14 mouse cellular contexts compared by ENCODE assay signal in the genomic region with DNA sequence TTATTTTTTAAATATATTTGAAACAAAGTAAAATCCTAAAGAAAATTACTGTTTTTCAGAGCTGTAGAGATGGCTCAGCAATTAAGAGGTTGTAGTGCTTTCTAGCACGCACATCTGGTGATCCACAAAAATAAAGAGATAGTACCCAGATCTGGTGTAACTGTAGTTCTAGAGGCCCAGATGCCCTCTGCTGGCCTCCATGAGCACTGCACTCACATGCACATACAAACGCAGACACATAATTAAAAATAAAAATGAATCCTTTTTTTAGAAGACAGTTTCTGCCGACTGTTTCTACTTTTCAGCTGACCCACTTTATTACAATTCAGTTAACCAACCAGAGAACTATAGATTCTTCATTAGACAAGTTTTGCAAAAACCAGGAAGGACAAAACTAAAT.
A peak's percentile ranks its signal among the peaks of the same experiment; 100 is the strongest.
DNase-seq lines count a peak whose midpoint lies in the region; ATAC-seq and TF ChIP-seq lines count a peak whose summit lies in the region.
"Had no signal": no experiment of that assay in that cellular context is flagged by ENCODE, and none has a peak within 500 bp of the region (broad histone marks: within the 10 kb centered on the region; RNA-seq: fewer than 3 reads in every experiment).

No protein-coding gene starts in this region.

- no peak for ATAC-seq in heart, postnatal 0 days (ENCODE audit: insufficient read depth, low read depth)
- ATAC-seq in liver, embryonic 14.5 days (ENCODE audit: insufficient read depth): no peak
- no peak for ATAC-seq in liver, embryonic 11.5 days (replicated peaks; ENCODE audit: low FRiP score)
- ATAC-seq in Patski: no peak
- no peak for ATAC-seq in erythroid progenitor cell, adult 5-6 weeks (replicated peaks; ENCODE audit: low FRiP score, poor library complexity, severe bottlenecking)
- ATAC-seq: forebrain, embryonic 15.5 days had no signal

- no peak overlapping the region for H3K4me2 ChIP-seq in heart, postnatal 0 days (ENCODE audit: low read depth, low read length)
- no peak overlapping the region for H3K4me2 ChIP-seq in liver, embryonic 14.5 days (ENCODE audit: low read depth)
- H3K4me2 ChIP-seq in liver, embryonic 11.5 days: no peak overlapping the region
- no peak overlapping the region for H3K4me2 ChIP-seq in CH12.LX (ENCODE audit: insufficient read depth, low read depth, poor library complexity, severe bottlenecking)
- H3K4me2 ChIP-seq: forebrain, embryonic 15.5 days; limb, embryonic 13.5 days; midbrain, embryonic 11.5 days had no signal

- H3K4me1 ChIP-seq in heart, postnatal 0 days (ENCODE audit: control insufficient read depth, insufficient read depth): no peaks in the 10 kb centered on the region
- no peaks in the 10 kb centered on the region for H3K4me1 ChIP-seq in liver, embryonic 14.5 days (replicated peaks; ENCODE audit: control insufficient read depth in 2 of 2, insufficient read depth in 2 of 2, low read length in 1 of 2)
- no peaks in the 10 kb centered on the region for H3K4me1 ChIP-seq in liver, embryonic 11.5 days (replicated peaks; ENCODE audit: control insufficient read depth, insufficient read depth, low read length)
- H3K4me1 ChIP-seq in CH12.LX (ENCODE audit: control insufficient read depth in 1 of 2, insufficient read depth in 2 of 2): no peaks in the 10 kb centered on the region
- H3K4me1 ChIP-seq: forebrain, embryonic 15.5 days had no signal

- no peak overlapping the region for H3K9ac ChIP-seq in heart, postnatal 0 days (replicated peaks; ENCODE audit: low read depth, low read length)
- H3K9ac ChIP-seq in liver, embryonic 14.5 days (replicated peaks): no peak overlapping the region
- H3K9ac ChIP-seq in liver, embryonic 11.5 days (ENCODE audit: low read depth, low read length): no peak overlapping the region
- H3K9ac ChIP-seq in CH12.LX (ENCODE audit: insufficient read depth, low read depth): no peak overlapping the region
- H3K9ac ChIP-seq: forebrain, embryonic 15.5 days; limb, embryonic 13.5 days had no signal

- H3K4me3 ChIP-seq in heart, postnatal 0 days (ENCODE audit: low read depth, low read length): no peak overlapping the region
- H3K4me3 ChIP-seq in liver, embryonic 14.5 days (ENCODE audit: insufficient read depth in 1 of 2, low read depth in 2 of 2, low read length in 2 of 2): no peak overlapping the region
- H3K4me3 ChIP-seq in liver, embryonic 11.5 days (ENCODE audit: low read depth, low read length): no peak overlapping the region
- H3K4me3 ChIP-seq in CH12.LX (replicated peaks in 1 of 3; ENCODE audit: low read depth in 2 of 3, low read length in 2 of 3, poor library complexity in 1 of 3): no peak overlapping the region
- H3K4me3 ChIP-seq: forebrain, embryonic 15.5 days; limb, embryonic 13.5 days had no signal

- no peak for TF ChIP-seq EP300 in heart, postnatal 0 days (IDR thresholded peaks at IDR 0.05; ENCODE audit: low read depth)
- TF ChIP-seq EP300 in liver, embryonic 14.5 days (IDR thresholded peaks at IDR 0.05; ENCODE audit: low read depth): no peak
- TF ChIP-seq EP300 in CH12.LX (IDR thresholded peaks at IDR 0.05; ENCODE audit: low read length): no peak

- in situ Hi-C loops in CH12.LX (cut with MboI; ENCODE audit: low pct_ligation_motif_present, low pct_unique_long_range_greater_than_20kb, low sequenced_read_pairs) (no loop called here), Patski (cut with MboI; ENCODE audit: low pct_unique_long_range_greater_than_20kb) (no loop called here)

- no peaks in the 10 kb centered on the region for H3K79me2 ChIP-seq in CH12.LX (replicated peaks; ENCODE audit: control insufficient read depth, extremely low read depth, insufficient read depth, poor library complexity, severe bottlenecking)

- peak; percentile 8 for TF ChIP-seq RAD21 in CH12.LX (IDR thresholded peaks at IDR 0.05; ENCODE audit: low read depth, low read length)

- POLR2A ChIA-PET in Patski (lab: Charles Lee): no interaction called here

- no peak overlapping the region for H3K27ac ChIP-seq in heart, postnatal 0 days (ENCODE audit: low read depth)
- H3K27ac ChIP-seq in liver, embryonic 14.5 days: no peak overlapping the region
- no peak overlapping the region for H3K27ac ChIP-seq in liver, embryonic 11.5 days (ENCODE audit: low read depth, low read length)
- H3K27ac ChIP-seq in CH12.LX (ENCODE audit: insufficient read depth, low read depth): no peak overlapping the region
- H3K27ac ChIP-seq: forebrain, embryonic 15.5 days; limb, embryonic 13.5 days had no signal

- 0 out of 2 replicates have a peak, but pooled peaks have one; percentile 2 for TF ChIP-seq CTCF in heart, postnatal 0 days (IDR thresholded peaks at IDR 0.05; ENCODE audit: low read depth)
- peak; percentile 30; the same call in 1 of the 2 replicates for TF ChIP-seq CTCF in liver, embryonic 14.5 days (IDR thresholded peaks at IDR 0.05; ENCODE audit: low read depth)
- peak in 1 of 2 experiments; percentile 29; a peak in 2 of 4 replicates for TF ChIP-seq CTCF in CH12.LX (conservative IDR thresholded peaks at IDR 0.05 in 1 of 2, IDR thresholded peaks at IDR 0.05 in 1 of 2; ENCODE audit: low read depth in 2 of 2, low read length in 2 of 2)
- TF ChIP-seq CTCF in Patski (IDR thresholded peaks at IDR 0.05): peak; percentile 63

- WGBS in heart, postnatal 0 days: 91% methylated on average over 3 of the region's 3 CpGs
- WGBS in liver, embryonic 14.5 days (ENCODE audit: insufficient replicate concordance): 76% methylated on average over 3 of the region's 3 CpGs
- WGBS in liver, embryonic 11.5 days: 89% methylated on average over 3 of the region's 3 CpGs

- CTCF ChIA-PET in Patski (lab: Charles Lee): interaction anchor here (1.0 kb wide), 1 partner anchor 15 kb away, joined by 3 read pairs; no protein-coding TSS in a partner anchor

- H3K36me3 ChIP-seq in heart, postnatal 0 days (replicated peaks; ENCODE audit: control insufficient read depth, insufficient read depth, low read length): no peaks in the 10 kb centered on the region
- H3K36me3 ChIP-seq in liver, embryonic 14.5 days (replicated peaks; ENCODE audit: control insufficient read depth, insufficient read depth, low read depth): no peaks in the 10 kb centered on the region
- no peaks in the 10 kb centered on the region for H3K36me3 ChIP-seq in liver, embryonic 11.5 days (ENCODE audit: control insufficient read depth, insufficient read depth, low read length)
- no peaks in the 10 kb centered on the region for H3K36me3 ChIP-seq in CH12.LX (replicated peaks in 1 of 2; ENCODE audit: control insufficient read depth in 1 of 2, insufficient read depth in 1 of 2, low read length in 1 of 2)
- H3K36me3 ChIP-seq: forebrain, embryonic 15.5 days; G1E; limb, embryonic 13.5 days had no signal

- TF ChIP-seq POLR2A in CH12.LX (IDR thresholded peaks at IDR 0.05; ENCODE audit: low read depth, low read length): no peak

- no peak for DNase-seq in heart, postnatal 0 days (ENCODE audit: low spot score)
- no peak for DNase-seq in heart, adult 8-10 months (ENCODE audit: low spot score)
- DNase-seq in liver, embryonic 14.5 days (ENCODE audit: low read depth in 3 of 3, low spot score in 3 of 3): no peak
- DNase-seq in liver, embryonic 11.5 days (ENCODE audit: low spot score): no peak
- DNase-seq in CH12.LX (ENCODE audit: extremely low read depth) (peak; percentile 9), Patski (ENCODE audit: low read depth, low spot score) (no peak)
- DNase-seq in urinary bladder, postnatal 4 days (ENCODE audit: low spot score in 2 of 2): no peak
- DNase-seq: cerebellum, adult 2 months; lung, postnatal 10 days had no signal

- no peaks in the 10 kb centered on the region for H3K9me3 ChIP-seq in heart, postnatal 0 days (replicated peaks; ENCODE audit: control insufficient read depth, low read length)
- H3K9me3 ChIP-seq in liver, embryonic 14.5 days (ENCODE audit: control insufficient read depth, low read length): no peaks in the 10 kb centered on the region
- H3K9me3 ChIP-seq in liver, embryonic 11.5 days (ENCODE audit: control insufficient read depth, low read length): no peaks in the 10 kb centered on the region
- no peaks in the 10 kb centered on the region for H3K9me3 ChIP-seq in CH12.LX (replicated peaks; ENCODE audit: low read length)
- H3K9me3 ChIP-seq: forebrain, embryonic 15.5 days; G1E; limb, embryonic 13.5 days had no signal

- H3K27me3 ChIP-seq in heart, postnatal 0 days (ENCODE audit: control insufficient read depth, insufficient read depth, low read length): no peaks in the 10 kb centered on the region
- no peaks in the 10 kb centered on the region for H3K27me3 ChIP-seq in liver, embryonic 14.5 days (ENCODE audit: control insufficient read depth, insufficient read depth, low read length)
- H3K27me3 ChIP-seq in liver, embryonic 11.5 days (replicated peaks; ENCODE audit: control insufficient read depth, insufficient read depth, low read length): no peaks in the 10 kb centered on the region
- H3K27me3 ChIP-seq in CH12.LX (replicated peaks) (no peaks in the 10 kb centered on the region), Patski (no peaks in the 10 kb centered on the region)
- H3K27me3 ChIP-seq: forebrain, embryonic 15.5 days; limb, embryonic 13.5 days had no signal

- dilution Hi-C loops in CH12.LX (cut with MboI; ENCODE audit: extremely low pct_ligation_motif_present, extremely low pct_unique_long_range_greater_than_20kb, low sequenced_read_pairs): no loop called here

TF ChIP-seq in CH12.LX, 34 proteins besides CTCF, POLR2A, EP300 and RAD21:
- TF ChIP-seq ZNF384 (IDR thresholded peaks at IDR 0.05; ENCODE audit: low read depth, low read length): no peak
- no peak for TF ChIP-seq MAX (IDR thresholded peaks at IDR 0.05; ENCODE audit: low read length)
- no peak for TF ChIP-seq SIN3A (IDR thresholded peaks at IDR 0.05; ENCODE audit: low read length)
- TF ChIP-seq JUN (IDR thresholded peaks at IDR 0.05; ENCODE audit: insufficient read depth, low read depth, low read length): no peak
- no peak for TF ChIP-seq IRF4 (IDR thresholded peaks at IDR 0.05; ENCODE audit: low read depth, low read length)
- TF ChIP-seq NELFE (IDR thresholded peaks at IDR 0.05; ENCODE audit: low read depth, low read length): no peak
- no peak for TF ChIP-seq BHLHE40 (IDR thresholded peaks at IDR 0.05; ENCODE audit: low read depth, low read length)
- no peak for TF ChIP-seq PAX5 (IDR thresholded peaks at IDR 0.05; ENCODE audit: low read length)
- TF ChIP-seq UBTF (IDR thresholded peaks at IDR 0.05; ENCODE audit: low read depth, low read length): no peak
